Mouse (Mus musculus) cortical plate, adult 2 months (tissue): ENCODE results near the gene Taf6l. TPM values are rescaled to one million over a fixed set of nuclear protein-coding genes. Genes with fewer than 3 reads are reported as not detected.

ENCODE experiments used
- H3K27ac ChIP-seq: fragments of 200-500 bp; 2 replicates; pipeline ENCODE4 v1.5.1; 2012; ENCODE audit warnings: low read length, control low read depth, inconsistent platforms; ENCODE audit not compliant: insufficient read depth
- H3K4me1 ChIP-seq: fragments of 200-500 bp; 2 replicates; pipeline ENCODE4 v1.6.1; 2011; ENCODE audit warnings: low read length; ENCODE audit not compliant: control insufficient read depth, insufficient read depth
- H3K4me3 ChIP-seq: fragments of 200-500 bp; 2 replicates; pipeline ENCODE4 v1.5.1; 2011; ENCODE audit warnings: mild to moderate bottlenecking, low read length, control low read depth; ENCODE audit not compliant: insufficient read depth
- CTCF ChIP-seq: fragments of 200-500 bp; IDR thresholded peaks from 2 replicates; pipeline ENCODE4 v1.5.1; 2011; ENCODE audit warnings: mild to moderate bottlenecking, control low read depth, low read length; ENCODE audit not compliant: insufficient read depth; ENCODE audit errors: extremely low read depth
- POLR2A ChIP-seq: fragments of 200-500 bp; IDR thresholded peaks from 2 replicates; pipeline ENCODE4 v1.6.1; 2011; ENCODE audit warnings: mild to moderate bottlenecking, low read length, control low read depth; ENCODE audit not compliant: insufficient read depth; ENCODE audit errors: extremely low read depth
- polyA plus RNA-seq: library from polyadenylated mRNA; depleted of rRNA; stranded (reverse); fragments of >200 nt; gene quantifications from 2 replicates; pipeline ENCODE4 v1.2.3, GENCODE M21; 2012; rRNA removed

Taf6l gene
- 15.1 and 15.5 TPM in 2 replicates for polyA plus RNA-seq

- peaks cover 6% of the 10 kb centered on the region; the same call in 1 of the 2 replicates for H3K4me1 ChIP-seq
- peak within 1 kb of the TSS; percentile 49 for H3K4me3 ChIP-seq
- no peak within 1 kb of the TSS for H3K27ac ChIP-seq
- no peak for TF ChIP-seq POLR2A
- 0 out of 2 replicates have a peak, but pooled peaks have one; percentile 9 for TF ChIP-seq CTCF
Measured at GRCm38 (mm10) chr19:8786008-8786781, at the start of gene Taf6l. Gene Taf6l (minus strand): TSS chr19:8786417.

GRCm38 (mm10) chr19:8832971-8833370, 46.8 kb upstream of the Taf6l start:
- no peak for TF ChIP-seq CTCF
- TF ChIP-seq POLR2A, result no peak
- Histone ChIP-seq H3K27ac (no peak overlapping the region), H3K4me3 (no peak overlapping the region), H3K4me1 (peaks cover 2% of the 10 kb centered on the region; the same call in 1 of the 2 replicates)

GRCm38 (mm10) chr19:8831262-8831661, 45.0 kb upstream of the Taf6l start:
- TF ChIP-seq POLR2A (no peak), CTCF (no peak)
- Histone ChIP-seq H3K4me3 (no peak overlapping the region), H3K4me1 (no peaks in the 10 kb centered on the region), H3K27ac (no peak overlapping the region)

GRCm38 (mm10) chr19:8830664-8831063, 44.4 kb upstream of the Taf6l start:
- Histone ChIP-seq H3K27ac (no peak overlapping the region), H3K4me3 (no peak overlapping the region), H3K4me1 (no peaks in the 10 kb centered on the region)
- TF ChIP-seq CTCF, result no peak
- TF ChIP-seq POLR2A, result no peak

GRCm38 (mm10) chr19:8829660-8830059, 43.4 kb upstream of the Taf6l start, which contains the start of gene AC129217.1:
Gene AC129217.1 (plus strand): TSS chr19:8829773.
- peak within 1 kb of the TSS; percentile 35; the same call in 1 of the 2 replicates for H3K27ac ChIP-seq
- H3K4me3 ChIP-seq, result no peak within 1 kb of the TSS
- no peak for TF ChIP-seq CTCF
- TF ChIP-seq POLR2A, result no peak
- no peaks in the 10 kb centered on the region for H3K4me1 ChIP-seq

GRCm38 (mm10) chr19:8822696-8823095, 36.5 kb upstream of the Taf6l start:
- H3K4me1 ChIP-seq, result peaks cover 2% of the 10 kb centered on the region; the same call in 1 of the 2 replicates
- H3K4me3 ChIP-seq, result no peak overlapping the region; the same call in 1 of the 2 replicates
- H3K27ac ChIP-seq, result no peak overlapping the region
- no peak for TF ChIP-seq CTCF
- no peak for TF ChIP-seq POLR2A

GRCm38 (mm10) chr19:8821146-8821545, 34.9 kb upstream of the Taf6l start:
- peak overlapping the region; percentile 68 for H3K4me3 ChIP-seq
- H3K27ac ChIP-seq, result no peak overlapping the region
- H3K4me1 ChIP-seq, result peaks cover 3% of the 10 kb centered on the region; the same call in 1 of the 2 replicates
- TF ChIP-seq POLR2A, result no peak
- no peak for TF ChIP-seq CTCF

- H3K4me3 ChIP-seq, result peak overlapping the region; percentile 68
- H3K4me1 ChIP-seq, result peaks cover 3% of the 10 kb centered on the region; the same call in 1 of the 2 replicates
- H3K27ac ChIP-seq, result peak overlapping the region; percentile 89
- TF ChIP-seq CTCF (no peak), POLR2A (no peak)
Measured at GRCm38 (mm10) chr19:8820424-8820956, 34.3 kb upstream of the Taf6l start.

GRCm38 (mm10) chr19:8819596-8820423, 33.6 kb upstream of the Taf6l start, which contains the start of gene Hnrnpul2:
Gene Hnrnpul2 (plus strand): TSS chr19:8820010.
- H3K27ac ChIP-seq, result peak within 1 kb of the TSS; percentile 97
- peaks cover 3% of the 10 kb centered on the region; the same call in 1 of the 2 replicates for H3K4me1 ChIP-seq
- peak; percentile 94 for TF ChIP-seq POLR2A
- no peak for TF ChIP-seq CTCF
- H3K4me3 ChIP-seq, result peak within 1 kb of the TSS; percentile 68
